Mouse (Mus musculus) ES-E14 (cell line): ENCODE data around the gene Ccdc125.

Experiments
- HCFC1 ChIP-seq: IDR thresholded peaks from 2 replicates; pipeline ENCODE4 v1.6.1; 2012; ENCODE audit warnings: low read length, inconsistent platforms, borderline replicate concordance; ENCODE audit not compliant: insufficient read depth
- MAFK ChIP-seq: IDR thresholded peaks from 2 replicates; pipeline ENCODE4 v1.6.1; 2014; ENCODE audit warnings: mild to moderate bottlenecking, low read depth, low read length, inconsistent platforms; ENCODE audit not compliant: insufficient read depth

GRCm38 (mm10) chr13:100721656-100722055, 52.1 kb downstream of the Ccdc125 start:
- TF ChIP-seq HCFC1 (no peak), MAFK (no peak)
